Mouse (Mus musculus) heart, embryonic 16.5 days (tissue): ENCODE measurements around the gene Snrnp25. TPM values are rescaled to one million over a fixed set of nuclear protein-coding genes. Genes with fewer than 3 reads are reported as not detected.

ENCODE experiments used
- ATAC-seq: fragments of 200-750 bp; cut with Nextera tagmentation; replicated peaks from 2 replicates; pipeline ENCODE4 v1.8.0; 2017; ENCODE audit warnings: moderate number of reproducible peaks; ENCODE audit not compliant: insufficient read depth, low FRiP score; ENCODE audit errors: extremely low read depth
- H3K27ac ChIP-seq: fragments of 300-500 bp; sonication (generic); 2 replicates; pipeline ENCODE4 v1.5.1; 2014; ENCODE audit warnings: mild to moderate bottlenecking, low read length, control low read depth, moderate library complexity
- H3K27me3 ChIP-seq: fragments of 300-500 bp; sonication (generic); 2 replicates; pipeline ENCODE4 v1.6.1; 2014; ENCODE audit warnings: low read length, mixed read lengths; ENCODE audit not compliant: control insufficient read depth, insufficient read depth
- H3K36me3 ChIP-seq: fragments of 300-500 bp; sonication (generic); 2 replicates; pipeline ENCODE4 v1.6.1; 2014; ENCODE audit not compliant: control insufficient read depth, insufficient read depth
- H3K4me1 ChIP-seq: fragments of 300-500 bp; sonication (generic); 2 replicates; pipeline ENCODE4 v1.6.1; 2014; ENCODE audit warnings: low read length, mixed read lengths; ENCODE audit not compliant: control insufficient read depth, insufficient read depth
- H3K4me2 ChIP-seq: fragments of 300-500 bp; sonication (generic); 2 replicates; pipeline ENCODE4 v1.6.1; 2014; ENCODE audit warnings: low read depth, mild to moderate bottlenecking, control low read depth, low read length
- H3K4me3 ChIP-seq: fragments of 300-500 bp; sonication (generic); 2 replicates; pipeline ENCODE4 v1.5.1; 2014; ENCODE audit warnings: mild to moderate bottlenecking, control low read depth, low read length
- H3K9ac ChIP-seq: fragments of 300-500 bp; sonication (generic); 2 replicates; pipeline ENCODE4 v1.6.1; 2014; ENCODE audit warnings: low read length, control low read depth
- H3K9me3 ChIP-seq: fragments of 300-500 bp; sonication (generic); replicated peaks from 2 replicates; pipeline ENCODE4 v1.6.1; 2016; ENCODE audit warnings: low read length; ENCODE audit not compliant: control insufficient read depth
- WGBS: fragments of 180-500 bp; shearing (Covaris S2); extraction: QIAGEN DNeasy Blood & Tissue Kit; methylation state at CpG from one replicate; pipeline ENCODE4 v1.1.7; 2014; 5-methylcytosine and 5-hydroxymethylcytosine counted together
- polyA plus RNA-seq: library from polyadenylated mRNA; unstranded; fragments of >200 nt; fragmentation: Nextera tagmentation; extraction: Ambion mirVana; gene quantifications from 2 replicates; pipeline ENCODE4 v1.2.1, GENCODE M21; 2015

Gene Snrnp25
- polyA plus RNA-seq = 42.6 and 50.9 TPM in 2 replicates

DNA sequence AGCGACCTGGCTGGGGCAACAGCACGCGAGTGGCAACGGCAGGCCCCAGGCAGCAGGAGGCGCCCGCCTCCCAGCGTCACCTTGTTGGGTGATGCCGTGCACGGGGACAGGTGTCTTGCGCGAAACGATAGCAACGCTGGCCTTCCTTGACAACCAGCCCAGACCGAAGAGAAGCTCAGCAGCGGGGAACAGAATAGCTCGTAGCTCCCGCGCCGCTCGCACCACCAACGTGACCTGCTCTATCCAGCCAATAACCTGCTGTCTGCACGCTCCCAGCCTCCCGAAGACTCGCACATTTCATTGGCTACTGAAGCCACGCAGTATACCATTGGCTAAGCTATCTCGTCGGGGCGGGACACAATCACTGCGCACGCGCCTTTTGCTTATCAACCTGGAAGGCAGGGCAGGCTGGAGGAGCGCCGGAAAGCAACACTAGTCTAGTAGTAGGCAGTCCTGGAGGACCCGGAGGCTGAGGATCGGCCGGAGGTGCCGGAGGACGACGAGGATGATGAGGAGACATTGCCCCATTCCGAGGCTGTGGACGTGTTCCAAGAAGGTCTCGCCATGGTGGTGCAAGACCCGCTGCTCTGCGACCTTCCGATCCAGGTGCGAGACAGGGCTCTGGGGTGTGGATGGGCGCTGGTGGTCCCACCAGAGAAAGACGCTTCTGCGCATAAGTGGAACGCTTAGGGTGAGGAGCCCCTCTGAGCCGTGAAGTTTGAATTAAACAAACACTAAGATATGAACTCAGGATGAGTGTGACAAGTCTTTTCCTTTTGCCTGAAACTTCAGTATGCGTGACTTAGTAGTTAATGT is at the start of gene Snrnp25:
Gene Snrnp25 (plus strand): TSS at position 358 of the 816 bp plus-strand sequence.
- Histone ChIP-seq H3K36me3 (peaks cover 17% of the 10 kb centered on the region), H3K4me3 (peak within 1 kb of the TSS; percentile 61), H3K9ac (peak within 1 kb of the TSS; percentile 75), H3K27ac (peak within 1 kb of the TSS; percentile 34; the same call in 1 of the 2 replicates), H3K9me3 (no peaks in the 10 kb centered on the region), H3K4me1 (peaks cover 6% of the 10 kb centered on the region), H3K27me3 (no peaks in the 10 kb centered on the region), H3K4me2 (peak within 1 kb of the TSS; percentile 71)
- under 1% methylated on average over 52 of the region's 52 CpGs for WGBS
- peak; percentile 100 for ATAC-seq

DNA sequence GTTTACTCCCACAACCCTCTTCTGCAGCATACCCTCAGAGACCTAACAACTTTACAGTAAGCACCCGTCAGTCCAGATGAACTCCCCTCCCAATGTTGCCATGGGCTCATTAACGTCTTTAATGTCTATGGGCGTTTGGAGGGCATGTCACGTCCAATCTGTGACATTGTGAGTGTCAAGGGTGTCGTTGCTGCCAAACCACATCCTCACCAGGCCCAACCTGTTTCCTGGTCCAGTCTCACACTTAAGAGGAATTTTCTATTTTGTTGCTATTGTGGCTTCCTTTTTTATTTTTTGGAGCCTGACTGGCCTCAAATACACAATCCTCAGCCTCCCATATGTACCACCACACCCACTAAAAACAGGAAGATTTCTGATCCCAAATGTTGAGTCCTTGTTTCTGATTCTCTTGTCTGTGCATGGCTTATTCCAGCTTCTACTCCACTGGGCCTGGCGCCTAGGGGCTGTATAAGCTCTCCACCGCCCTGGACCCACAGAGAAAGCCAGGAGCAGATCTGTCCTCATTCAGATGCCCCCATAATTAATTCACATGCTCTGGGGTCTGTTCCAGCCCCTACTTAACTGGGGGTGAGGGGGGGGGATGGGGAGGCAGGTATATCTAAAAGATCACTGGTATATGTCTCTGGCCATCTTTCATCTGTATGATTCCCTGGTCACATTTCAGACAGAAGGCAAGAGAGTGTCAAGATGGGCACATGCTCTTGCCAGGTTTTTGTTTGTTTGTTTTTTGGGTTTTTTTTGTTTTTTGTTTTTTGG is 48.2 kb upstream of the Snrnp25 start:
- Histone ChIP-seq H3K27me3 (peaks cover 15% of the 10 kb centered on the region), H3K4me2 (no peak overlapping the region), H3K27ac (no peak overlapping the region), H3K9ac (no peak overlapping the region), H3K9me3 (no peaks in the 10 kb centered on the region), H3K36me3 (no peaks in the 10 kb centered on the region), H3K4me3 (no peak overlapping the region), H3K4me1 (peaks cover 5% of the 10 kb centered on the region; the same call in 1 of the 2 replicates)
- ATAC-seq = no peak
- WGBS = 73% methylated on average over 7 of the region's 7 CpGs

DNA sequence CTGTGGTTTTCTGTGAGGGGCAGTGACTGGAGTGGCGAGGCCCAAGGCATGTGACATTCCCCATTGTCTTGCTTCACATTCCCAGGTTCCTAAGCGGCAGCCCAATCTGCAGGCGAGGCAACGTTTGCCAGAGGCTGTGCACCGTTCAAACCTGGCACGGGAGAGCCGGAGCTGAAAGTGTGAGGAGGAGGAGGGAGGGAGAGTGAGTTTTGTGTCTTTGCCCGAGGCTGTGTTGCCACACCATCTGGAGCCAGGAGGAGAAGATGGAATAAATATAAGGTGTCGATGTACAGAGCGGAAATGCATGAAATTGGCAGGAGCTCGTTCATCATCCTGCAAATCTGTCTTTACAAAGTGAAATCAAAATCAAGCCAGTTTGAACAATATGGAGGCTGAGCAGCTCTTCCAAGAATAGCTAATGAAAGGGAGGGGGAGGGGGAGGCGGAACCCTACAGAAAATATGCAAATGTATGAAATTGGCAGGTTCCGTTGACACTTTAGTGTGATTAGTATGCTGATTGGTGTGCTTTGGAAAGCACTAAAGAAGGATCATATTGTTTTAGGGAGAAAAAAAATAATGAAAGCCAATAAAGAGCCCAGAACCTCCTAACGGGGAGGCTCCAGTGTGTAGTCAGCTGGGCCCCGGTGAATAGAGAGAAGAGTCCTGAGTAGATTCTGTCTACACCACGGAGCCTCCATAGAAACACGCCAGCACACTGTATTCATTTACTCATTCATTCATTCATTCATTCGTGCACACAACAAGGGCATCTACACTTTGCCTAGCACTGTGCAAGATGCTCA is 47.2 kb upstream of the Snrnp25 start:
- Histone ChIP-seq H3K27ac (no peak overlapping the region), H3K9ac (no peak overlapping the region), H3K4me2 (no peak overlapping the region), H3K4me3 (no peak overlapping the region), H3K4me1 (peaks cover 8% of the 10 kb centered on the region), H3K9me3 (no peaks in the 10 kb centered on the region), H3K27me3 (peaks cover 15% of the 10 kb centered on the region), H3K36me3 (no peaks in the 10 kb centered on the region)
- ATAC-seq = no peak
- 66% methylated on average over 18 of the region's 18 CpGs for WGBS

DNA sequence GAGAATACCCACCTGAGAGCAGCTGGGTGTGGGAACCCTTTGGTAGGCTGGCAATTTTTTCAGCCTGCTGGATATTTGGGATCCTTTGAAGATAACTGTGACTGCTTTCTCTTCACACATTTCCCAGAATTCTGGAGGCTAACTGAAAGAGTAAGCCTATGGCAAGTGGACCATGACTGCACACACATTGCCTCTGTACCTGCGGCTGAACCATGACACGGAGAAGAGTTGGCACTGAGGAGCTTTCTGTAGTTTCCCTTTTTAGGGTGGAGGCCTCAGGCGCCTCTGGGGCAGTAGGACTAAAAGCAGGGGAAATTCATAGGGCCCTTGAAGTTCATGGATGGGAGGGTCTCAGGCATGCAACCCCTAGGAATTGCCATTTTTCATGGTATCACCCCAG is 46.0 kb upstream of the Snrnp25 start:
- no peak overlapping the region for H3K27ac ChIP-seq
- H3K9ac ChIP-seq = no peak overlapping the region
- ATAC-seq = no peak
- H3K4me3 ChIP-seq = no peak overlapping the region
- no peaks in the 10 kb centered on the region for H3K36me3 ChIP-seq
- peaks cover 15% of the 10 kb centered on the region for H3K27me3 ChIP-seq
- no peaks in the 10 kb centered on the region for H3K9me3 ChIP-seq
- H3K4me1 ChIP-seq = peaks cover 8% of the 10 kb centered on the region
- 84% methylated on average over 3 of the region's 3 CpGs for WGBS
- H3K4me2 ChIP-seq = no peak overlapping the region

DNA sequence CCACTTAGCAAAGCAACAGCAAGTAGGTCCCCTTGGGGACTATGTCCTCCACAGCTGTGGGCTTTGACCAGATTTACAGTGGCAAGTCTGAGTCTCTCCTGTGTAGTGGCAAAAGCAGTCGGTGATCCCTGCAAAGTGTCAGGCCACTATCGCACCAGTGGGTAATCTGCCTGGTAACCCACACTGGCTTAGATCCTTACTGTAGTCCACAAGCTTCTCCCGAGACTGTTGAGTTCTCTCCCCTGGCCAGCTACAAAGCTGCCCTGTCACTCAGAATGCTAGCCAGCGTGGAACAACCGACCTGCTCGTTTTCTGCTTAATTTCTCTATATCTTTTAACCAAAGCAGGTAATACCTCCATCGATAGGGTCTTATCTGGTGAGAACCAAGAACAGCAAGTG is 44.9 kb upstream of the Snrnp25 start:
- WGBS = 65% methylated on average over 7 of the region's 7 CpGs

DNA sequence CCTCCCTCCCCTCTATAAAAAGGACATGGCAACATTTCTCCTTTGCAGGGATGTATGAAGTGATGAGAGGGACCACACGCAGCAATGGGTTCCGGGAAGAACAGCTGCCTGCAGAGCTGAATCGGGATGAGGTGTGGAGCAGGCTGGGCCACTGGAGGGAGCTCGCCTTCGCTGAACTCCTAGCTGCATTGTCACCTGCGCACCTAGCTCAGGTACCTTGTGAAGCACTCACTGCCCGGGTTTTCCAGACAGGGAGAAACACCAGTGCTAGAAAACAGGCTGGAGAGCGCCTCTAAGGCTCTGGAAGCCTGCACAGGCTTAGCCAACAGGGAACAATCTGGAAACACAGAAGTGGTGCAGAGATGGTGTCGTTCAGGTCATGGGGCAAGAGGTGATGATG is 43.7 kb upstream of the Snrnp25 start:
- no peak for ATAC-seq
- Histone ChIP-seq H3K27me3 (peaks cover 15% of the 10 kb centered on the region), H3K4me1 (peaks cover 8% of the 10 kb centered on the region), H3K9ac (no peak overlapping the region), H3K4me3 (peak overlapping the region; percentile 40; the same call in 1 of the 2 replicates), H3K4me2 (peak overlapping the region; percentile 66), H3K9me3 (no peaks in the 10 kb centered on the region), H3K27ac (no peak overlapping the region), H3K36me3 (no peaks in the 10 kb centered on the region)
- 7% methylated on average over 9 of the region's 9 CpGs for WGBS

More for the DNA sequence above, 44.9 kb upstream of the Snrnp25 start:
- H3K9ac ChIP-seq = no peak overlapping the region
- no peak overlapping the region for H3K4me3 ChIP-seq
- no peak overlapping the region for H3K4me2 ChIP-seq
- H3K27me3 ChIP-seq = peaks cover 15% of the 10 kb centered on the region
- ATAC-seq = no peak
- H3K4me1 ChIP-seq = peaks cover 8% of the 10 kb centered on the region
- H3K27ac ChIP-seq = no peak overlapping the region
- no peaks in the 10 kb centered on the region for H3K36me3 ChIP-seq
- no peaks in the 10 kb centered on the region for H3K9me3 ChIP-seq

DNA sequence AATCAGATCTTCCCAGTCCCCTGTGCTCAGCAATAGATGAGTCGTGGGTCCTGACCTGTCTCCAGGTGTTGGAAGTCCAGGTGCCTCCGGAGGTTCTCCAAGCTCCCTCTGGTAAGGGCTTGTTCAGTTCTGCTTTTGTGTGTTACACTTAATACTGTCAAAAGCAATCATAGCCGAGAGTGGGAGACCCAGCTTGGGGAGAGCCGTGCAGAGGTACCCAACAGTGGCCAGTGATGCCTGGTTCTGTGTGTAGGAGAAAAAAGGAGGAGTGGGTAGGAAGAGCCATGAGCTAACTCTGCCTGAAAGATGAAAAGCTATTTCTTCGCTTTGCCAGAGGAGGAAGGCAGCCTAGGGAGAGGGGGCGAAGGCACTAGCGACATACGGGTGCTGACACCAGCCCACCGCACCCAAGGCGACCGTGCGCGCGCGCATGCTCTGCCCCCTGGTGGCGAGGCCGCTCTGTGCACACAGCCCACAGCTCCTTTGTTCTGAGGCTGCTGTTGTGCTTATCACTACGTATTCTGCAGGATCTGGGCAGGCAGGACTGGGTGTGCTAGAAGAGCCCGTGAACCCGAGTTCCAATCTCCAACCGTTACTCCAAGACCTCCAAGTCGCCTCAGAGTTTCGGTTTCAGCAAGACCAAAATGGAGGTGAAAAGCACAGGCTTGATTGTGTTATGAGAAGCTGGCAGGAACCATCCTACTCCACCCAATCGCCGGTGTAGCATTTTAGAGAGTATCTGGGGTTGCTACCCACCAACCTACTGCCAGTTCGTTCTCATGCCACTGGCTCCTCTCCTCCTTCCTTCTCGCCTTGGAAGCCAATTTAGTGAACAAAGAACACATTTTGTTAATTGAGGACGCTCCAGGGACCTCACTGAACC is 43.1 kb upstream of the Snrnp25 start:
- H3K9me3 ChIP-seq = no peaks in the 10 kb centered on the region
- peak overlapping the region; percentile 40 for H3K4me3 ChIP-seq
- peak; percentile 83 for ATAC-seq
- H3K27ac ChIP-seq = no peak overlapping the region
- peaks cover 8% of the 10 kb centered on the region for H3K4me1 ChIP-seq
- no peaks in the 10 kb centered on the region for H3K36me3 ChIP-seq
- peaks cover 15% of the 10 kb centered on the region for H3K27me3 ChIP-seq
- peak overlapping the region; percentile 66 for H3K4me2 ChIP-seq
- peak overlapping the region; percentile 66 for H3K9ac ChIP-seq
- WGBS = 14% methylated on average over 28 of the region's 28 CpGs

DNA sequence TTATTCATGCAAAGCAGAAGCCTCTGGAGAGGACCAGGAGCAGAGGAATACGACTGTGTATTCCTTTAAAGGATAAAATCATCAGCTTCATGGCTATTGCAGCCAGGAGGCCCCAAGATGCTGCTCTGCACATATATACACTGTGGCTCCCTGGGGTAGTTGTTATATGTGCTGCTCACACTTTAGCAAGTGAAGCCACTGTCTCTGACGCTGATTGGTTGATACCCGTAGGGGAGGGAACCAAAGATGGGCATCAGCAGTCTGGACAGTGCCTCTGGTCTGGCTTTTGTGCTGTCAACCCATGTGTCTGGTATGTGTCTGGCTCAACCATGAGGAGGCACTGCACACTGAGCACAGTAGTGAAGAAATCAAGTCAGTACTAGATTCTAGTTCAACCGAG is 38.5 kb upstream of the Snrnp25 start:
- H3K4me1 ChIP-seq = peaks cover 7% of the 10 kb centered on the region
- peaks cover 3% of the 10 kb centered on the region for H3K27me3 ChIP-seq
- no peaks in the 10 kb centered on the region for H3K36me3 ChIP-seq
- H3K9ac ChIP-seq = no peak overlapping the region
- no peak for ATAC-seq
- no peak overlapping the region for H3K4me2 ChIP-seq
- no peak overlapping the region for H3K4me3 ChIP-seq
- no peak overlapping the region for H3K27ac ChIP-seq
- 58% methylated on average over 4 of the region's 4 CpGs for WGBS
- H3K9me3 ChIP-seq = no peaks in the 10 kb centered on the region
